Mouse (Mus musculus) embryonic facial prominence, embryonic 14.5 days (tissue): ENCODE measurements at regions not wholly inside any gene's neighbourhood (a gene's known extent, or its start where the extent isn't known, plus 50 kb on each side); places are given as distances from the start of the nearest gene placed in this dataset. TPM values are rescaled to one million over a fixed set of nuclear protein-coding genes. Genes with fewer than 3 reads are reported as not detected.

Source experiments
- ATAC-seq: fragments of 200-750 bp; cut with Nextera tagmentation; 2 replicates; pipeline ENCODE4 v1.8.0; 2017; ENCODE audit warnings: low read depth, moderate number of reproducible peaks, moderate TSS enrichment
- DNase-seq: peaks from one replicate; pipeline ENCODE4 v3.0.0-alpha.2; 2015; ENCODE audit warnings: low spot score
- H3K27ac ChIP-seq: fragments of 300-500 bp; sonication (generic); replicated peaks from 2 replicates; pipeline ENCODE4 v1.5.1; 2014; ENCODE audit warnings: low read depth, mild to moderate bottlenecking, low read length, moderate library complexity
- H3K27me3 ChIP-seq: fragments of 300-500 bp; sonication (generic); replicated peaks from 2 replicates; pipeline ENCODE4 v1.6.1; 2014; ENCODE audit warnings: low read length; ENCODE audit not compliant: control insufficient read depth, insufficient read depth
- H3K36me3 ChIP-seq: fragments of 300-500 bp; sonication (generic); 2 replicates; pipeline ENCODE4 v1.6.1; 2014; ENCODE audit warnings: low read length, mixed read lengths; ENCODE audit not compliant: control insufficient read depth, insufficient read depth
- H3K4me1 ChIP-seq: fragments of 300-500 bp; sonication (generic); 2 replicates; pipeline ENCODE4 v1.6.1; 2014; ENCODE audit warnings: antibody characterized with exemption, low read length; ENCODE audit not compliant: control insufficient read depth, insufficient read depth
- H3K4me2 ChIP-seq: fragments of 300-500 bp; sonication (generic); 2 replicates; pipeline ENCODE4 v1.6.1; 2014; ENCODE audit warnings: low read depth, mild to moderate bottlenecking, low read length, moderate library complexity, mixed read lengths
- H3K4me3 ChIP-seq: fragments of 300-500 bp; sonication (generic); 2 replicates; pipeline ENCODE4 v1.5.1; 2014; ENCODE audit warnings: low read depth, mild to moderate bottlenecking, low read length
- H3K9ac ChIP-seq: fragments of 300-500 bp; sonication (generic); 2 replicates; pipeline ENCODE4 v1.6.1; 2014; ENCODE audit warnings: low read depth, mild to moderate bottlenecking, low read length, moderate library complexity, mixed read lengths
- H3K9me3 ChIP-seq: fragments of 300-500 bp; sonication (generic); 2 replicates; pipeline ENCODE4 v1.6.1; 2016; ENCODE audit warnings: low read length; ENCODE audit not compliant: control insufficient read depth
- WGBS: fragments of 180-500 bp; shearing (Covaris S2); extraction: QIAGEN DNeasy Blood & Tissue Kit; methylation state at CpG from one replicate; pipeline ENCODE4 v1.1.7; 2014; 5-methylcytosine and 5-hydroxymethylcytosine counted together
- microRNA-seq: library from miRNA; unstranded; fragments of <30 nt; microRNA quantifications from one replicate; pipeline ENCODE4, GENCODE M21; 2016; ENCODE audit warnings: borderline number of aligned reads

DNA sequence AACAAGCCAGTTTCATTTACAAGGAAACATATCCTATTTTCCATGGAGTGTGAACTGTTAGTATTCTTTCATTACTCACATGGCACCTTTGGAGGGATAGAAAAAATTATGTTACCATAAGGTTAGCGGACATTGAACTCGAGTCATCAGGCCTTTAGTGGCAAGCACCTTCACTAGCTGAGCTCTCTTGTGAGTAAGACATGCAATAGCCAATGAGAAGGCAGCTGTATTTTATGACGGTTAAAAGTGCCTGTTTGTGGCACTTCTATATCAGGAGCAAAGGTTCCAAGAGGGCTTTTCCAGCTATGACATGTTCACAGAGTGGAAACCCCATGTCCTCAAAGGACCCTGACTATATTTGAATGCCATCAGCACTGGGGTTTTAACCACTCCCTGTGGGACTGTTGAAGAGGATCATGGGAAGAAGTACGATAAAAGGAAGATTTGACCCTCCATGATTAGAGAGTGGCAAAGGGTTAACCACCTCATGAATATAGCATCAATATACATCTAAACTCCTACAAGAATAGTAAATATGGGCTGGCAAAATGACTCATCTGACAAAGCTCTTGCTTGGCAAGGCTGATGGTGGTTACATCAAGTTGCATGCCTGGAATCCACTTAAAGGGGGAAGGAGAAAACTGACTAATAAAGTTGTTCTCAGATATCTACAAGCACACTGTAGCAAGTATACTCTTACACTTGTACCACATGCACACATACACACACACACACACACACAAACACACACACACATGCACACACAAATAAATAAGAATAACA, 60.3 kb upstream of the Ankrd50 start:
- WGBS: 84% methylated on average over 4 of the region's 4 CpGs
- DNase-seq: no peak

DNA sequence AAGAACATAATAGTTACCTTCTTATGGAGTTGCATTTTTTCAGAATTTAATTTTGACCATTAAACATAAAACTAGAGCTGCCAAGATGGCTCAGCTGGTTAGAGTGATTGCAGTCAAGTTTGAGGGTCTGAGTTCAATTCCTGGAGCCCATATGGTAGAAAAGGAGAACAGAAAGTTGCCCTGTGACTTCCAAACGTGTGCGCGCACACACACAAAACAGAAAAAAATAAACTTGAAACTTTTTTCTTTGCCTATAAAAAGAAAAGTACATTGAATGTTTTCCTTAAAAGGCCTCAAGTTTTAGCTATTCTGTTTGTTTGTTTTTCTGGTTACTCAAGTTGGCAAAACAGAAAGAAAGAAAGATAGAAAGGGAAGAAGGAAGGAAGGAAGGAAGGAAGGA, 59.2 kb upstream of the Ankrd50 start:
- H3K36me3 ChIP-seq: no peaks in the 10 kb centered on the region
- ATAC-seq (no peak), DNase-seq (no peak)
- H3K9me3 ChIP-seq: no peaks in the 10 kb centered on the region
- H3K4me2 ChIP-seq: no peak overlapping the region
- H3K4me3 ChIP-seq: no peak overlapping the region
- H3K9ac ChIP-seq: no peak overlapping the region
- no peaks in the 10 kb centered on the region for H3K27me3 ChIP-seq
- H3K4me1 ChIP-seq: peaks cover 4% of the 10 kb centered on the region; the same call in 1 of the 2 replicates
- no peak overlapping the region for H3K27ac ChIP-seq
- 91% methylated on average over 3 of the region's 3 CpGs for WGBS

More for the DNA sequence above, 60.3 kb upstream of the Ankrd50 start:
- no peak overlapping the region for H3K4me2 ChIP-seq
- H3K4me3 ChIP-seq: no peak overlapping the region
- no peak overlapping the region for H3K27ac ChIP-seq
- H3K36me3 ChIP-seq: no peaks in the 10 kb centered on the region
- no peaks in the 10 kb centered on the region for H3K9me3 ChIP-seq
- H3K4me1 ChIP-seq: peaks cover 4% of the 10 kb centered on the region; the same call in 1 of the 2 replicates
- H3K27me3 ChIP-seq: no peaks in the 10 kb centered on the region
- no peak for ATAC-seq
- H3K9ac ChIP-seq: no peak overlapping the region

DNA sequence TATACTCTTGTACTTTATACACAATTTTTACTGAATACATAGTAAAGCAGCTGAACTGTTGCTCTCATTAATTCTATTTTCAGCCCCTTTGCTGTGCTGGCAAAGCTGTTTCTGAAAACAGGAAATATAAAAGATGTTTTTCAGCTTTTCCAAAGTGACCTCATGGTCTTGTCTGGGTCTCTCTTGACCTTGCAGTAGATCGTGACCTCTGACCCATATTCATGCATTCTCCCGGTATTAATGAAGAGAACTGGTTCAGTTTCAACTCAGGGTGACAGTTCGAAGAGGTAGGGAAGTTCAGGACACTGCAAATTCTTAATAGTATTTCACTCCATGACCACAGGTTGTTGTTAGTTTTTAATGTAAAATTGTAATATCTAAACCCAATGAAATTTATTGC, 56.7 kb upstream of the Ankrd50 start:
- no peak overlapping the region for H3K9ac ChIP-seq
- peaks cover 4% of the 10 kb centered on the region; the same call in 1 of the 2 replicates for H3K4me1 ChIP-seq
- ATAC-seq (no peak), DNase-seq (no peak)
- no peak overlapping the region for H3K27ac ChIP-seq
- no peaks in the 10 kb centered on the region for H3K9me3 ChIP-seq
- H3K36me3 ChIP-seq: no peaks in the 10 kb centered on the region
- no peak overlapping the region for H3K4me3 ChIP-seq
- 53% methylated on average over 3 of the region's 3 CpGs for WGBS
- H3K4me2 ChIP-seq: no peak overlapping the region
- H3K27me3 ChIP-seq: no peaks in the 10 kb centered on the region

DNA sequence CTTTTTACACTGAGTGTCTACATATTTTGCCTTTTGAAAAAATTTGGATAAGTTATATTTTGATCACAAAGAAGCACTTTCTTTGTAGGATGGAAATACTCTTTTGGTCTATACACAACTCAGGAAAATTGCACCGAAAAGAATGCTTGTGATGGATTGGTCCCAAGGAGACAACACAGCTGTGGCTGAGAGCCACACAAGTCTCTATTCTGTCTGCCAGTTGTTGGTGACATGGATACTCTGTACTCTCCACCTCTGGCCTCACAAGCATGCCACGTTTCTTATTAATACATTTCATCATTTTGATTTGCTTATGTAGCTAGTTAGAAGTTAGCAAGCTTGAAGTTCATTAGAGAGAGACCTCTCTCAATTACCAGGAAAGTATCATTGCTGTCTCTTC, 53.7 kb upstream of the Ankrd50 start:
- Histone ChIP-seq H3K27ac (no peak overlapping the region), H3K4me2 (no peak overlapping the region), H3K9ac (no peak overlapping the region), H3K9me3 (no peaks in the 10 kb centered on the region), H3K27me3 (no peaks in the 10 kb centered on the region), H3K36me3 (no peaks in the 10 kb centered on the region), H3K4me1 (peaks cover 4% of the 10 kb centered on the region; the same call in 1 of the 2 replicates), H3K4me3 (no peak overlapping the region)
- 76% methylated on average over 2 of the region's 2 CpGs for WGBS
- DNase-seq (no peak), ATAC-seq (no peak)

DNA sequence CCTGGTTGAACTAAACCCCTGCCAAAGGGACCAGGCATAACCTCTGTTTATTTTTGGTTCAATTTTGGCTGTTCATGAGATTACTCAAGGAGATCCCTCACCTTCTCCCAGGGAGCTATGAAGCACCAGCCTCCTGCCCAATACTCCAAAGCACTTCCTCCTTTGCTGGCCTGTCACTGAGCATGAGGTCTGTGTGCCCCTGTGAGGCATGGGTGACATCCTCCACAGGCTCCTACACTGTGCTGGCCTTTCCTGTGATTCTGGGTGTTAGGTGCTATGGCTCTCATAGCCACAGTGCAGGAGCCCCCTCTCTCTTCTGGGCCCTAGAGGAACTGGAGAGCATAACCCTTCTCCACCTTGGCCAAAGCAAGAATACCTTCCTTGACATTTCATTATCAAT, 53.1 kb upstream of the Ankrd50 start:
- Histone ChIP-seq H3K4me3 (no peak overlapping the region), H3K36me3 (no peaks in the 10 kb centered on the region), H3K27me3 (no peaks in the 10 kb centered on the region), H3K27ac (no peak overlapping the region), H3K9me3 (no peaks in the 10 kb centered on the region), H3K9ac (no peak overlapping the region), H3K4me1 (peaks cover 4% of the 10 kb centered on the region; the same call in 1 of the 2 replicates), H3K4me2 (no peak overlapping the region)
- DNase-seq (no peak), ATAC-seq (no peak)

Small RNAs in the stretch of these regions (microRNA-seq; reads per million reads assigned to microRNA genes)
- gene Gm24462: not detected
